12 mouse cellular contexts compared by ENCODE assay signal in genomic region chr9:41859780-41860179, GRCm38 (mm10).
DNase-seq lines count a peak whose midpoint lies in the region; ATAC-seq lines count a peak whose summit lies in the region.
"Had no signal": no experiment of that assay in that cellular context is flagged by ENCODE, and none has a peak within 500 bp of the region (broad histone marks: within the 10 kb centered on the region; RNA-seq: fewer than 3 reads in every experiment).

No protein-coding gene starts in this region.

- intact Hi-C loops in heart, postnatal 14 days (cut with DNase I) = loop anchor here (10.0 kb wide), 1 partner anchor 385 kb away; no protein-coding TSS in a partner anchor
- intact Hi-C loops in left cerebral cortex, postnatal 25 days (cut with DNase I) = no loop called here
- intact Hi-C loops in left cerebral cortex, postnatal 36 days (cut with DNase I) = no loop called here

- peaks cover 40% of the 10 kb centered on the region for H3K4me1 ChIP-seq in forebrain, embryonic 15.5 days
- H3K4me1 ChIP-seq in midbrain, embryonic 14.5 days (ENCODE audit: control insufficient read depth, insufficient read depth, low read length) = peaks cover 25% of the 10 kb centered on the region

- peak overlapping the region; percentile 89 for H3K27ac ChIP-seq in forebrain, embryonic 15.5 days (replicated peaks)
- 0 out of 2 replicates have a peak overlapping the region, but pooled peaks have one; percentile 78 for H3K27ac ChIP-seq in midbrain, embryonic 14.5 days (replicated peaks; ENCODE audit: low read depth, low read length)

- ATAC-seq in forebrain, embryonic 15.5 days (replicated peaks) = no peak
- ATAC-seq in midbrain, embryonic 14.5 days (ENCODE audit: low FRiP score, low TSS enrichment) = no peak
- ATAC-seq in megakaryocyte progenitor cell, adult 5-6 weeks (replicated peaks; ENCODE audit: poor library complexity) = no peak
- ATAC-seq: Patski had no signal

- 0 out of 2 replicates have a peak overlapping the region, but pooled peaks have one; percentile 6 for H3K9ac ChIP-seq in forebrain, embryonic 15.5 days (replicated peaks)
- no peak overlapping the region for H3K9ac ChIP-seq in midbrain, embryonic 14.5 days (replicated peaks; ENCODE audit: low read length)
- H3K9ac ChIP-seq: lung, embryonic 15.5 days had no signal

- no peak overlapping the region for H3K4me3 ChIP-seq in forebrain, embryonic 15.5 days
- no peak overlapping the region for H3K4me3 ChIP-seq in midbrain, embryonic 14.5 days (replicated peaks; ENCODE audit: low read depth, low read length)
- H3K4me3 ChIP-seq: lung, embryonic 15.5 days had no signal

- H3K9me3 ChIP-seq in forebrain, embryonic 15.5 days = no peaks in the 10 kb centered on the region
- H3K9me3 ChIP-seq in midbrain, embryonic 14.5 days (ENCODE audit: control insufficient read depth, low read length) = no peaks in the 10 kb centered on the region
- H3K9me3 ChIP-seq: lung, embryonic 15.5 days had no signal

- DNase-seq in heart, adult 11 months = peak; percentile 9
- DNase-seq in heart, postnatal 14 days = no peak
- DNase-seq in left cerebral cortex, postnatal 25 days (ENCODE audit: low spot score in 2 of 2) = peak; percentile 14 to 62
- DNase-seq in left cerebral cortex, adult 8-10 months (ENCODE audit: low spot score in 2 of 2) = no peak
- no peak for DNase-seq in midbrain, embryonic 14.5 days
- no peak for DNase-seq in left cerebral cortex, postnatal 36 days (ENCODE audit: low spot score in 2 of 2)
- DNase-seq: adrenal gland, postnatal 36 days; cerebellum, adult 9-10 months had no signal

- no peaks in the 10 kb centered on the region for H3K36me3 ChIP-seq in forebrain, embryonic 15.5 days
- H3K36me3 ChIP-seq in midbrain, embryonic 14.5 days (ENCODE audit: control insufficient read depth, insufficient read depth, low read length) = no peaks in the 10 kb centered on the region
- H3K36me3 ChIP-seq: lung, embryonic 15.5 days had no signal

- H3K4me2 ChIP-seq in forebrain, embryonic 15.5 days (replicated peaks) = no peak overlapping the region
- no peak overlapping the region for H3K4me2 ChIP-seq in midbrain, embryonic 14.5 days (ENCODE audit: low read length)

- H3K27me3 ChIP-seq in forebrain, embryonic 15.5 days = no peaks in the 10 kb centered on the region
- no peaks in the 10 kb centered on the region for H3K27me3 ChIP-seq in midbrain, embryonic 14.5 days (ENCODE audit: control insufficient read depth, insufficient read depth, low read length)
- H3K27me3 ChIP-seq: lung, embryonic 15.5 days; Patski had no signal

- 67% methylated on average over 3 of the region's 3 CpGs for WGBS in forebrain, embryonic 15.5 days
- 82% methylated on average over 3 of the region's 3 CpGs for WGBS in midbrain, embryonic 14.5 days

Comparison
In these comparisons a context has a peak if more than half of its experiments do, and no peak if none do; other contexts are left out.
1. DNase-seq: peak in heart, adult 11 months (single experiment) and left cerebral cortex, postnatal 25 days (2 of 2); none in heart, postnatal 14 days (0 of 2), left cerebral cortex, adult 8-10 months (0 of 2), midbrain, embryonic 14.5 days (single experiment) and left cerebral cortex, postnatal 36 days (0 of 2).